Mouse (Mus musculus): Measurements from ENCODE around the gene Rfc4. TPM values are rescaled to one million over a fixed set of nuclear protein-coding genes. Genes with fewer than 3 reads are reported as not detected.
A peak's percentile ranks its signal among the peaks of the same experiment; 100 is the strongest.

Rfc4 gene
- total RNA-seq, 1 experiment, result 71.7 TPM

GRCm38 (mm10) chr16:23112348-23112747 lies 15.2 kb downstream of the Rfc4 start:
- H3K4me3 ChIP-seq (ENCODE audit: insufficient read depth in 1 of 2, low read depth in 1 of 2, low read length in 2 of 2, poor library complexity in 1 of 2, severe bottlenecking in 1 of 2), result peak overlapping the region; percentile 80 to 97; a peak in 2 of 4 replicates
- H3K27ac ChIP-seq (ENCODE audit: insufficient read depth, low read depth, low read length, poor library complexity, severe bottlenecking), result no peak overlapping the region; the same call in 1 of the 2 replicates
- no peaks in the 10 kb centered on the region for H3K9me3 ChIP-seq (ENCODE audit: control insufficient read depth, insufficient read depth, low read depth, low read length)
- no peaks in the 10 kb centered on the region for H3K4me1 ChIP-seq (ENCODE audit: control insufficient read depth in 2 of 2, insufficient read depth in 2 of 2, low read length in 2 of 2, poor library complexity in 1 of 2)
- DNase-seq (ENCODE audit: low read depth, low spot score), result no peak
- no peak for TF ChIP-seq CHD2 (IDR thresholded peaks at IDR 0.05; ENCODE audit: low read depth, low read length)
- TF ChIP-seq ZNF384 (IDR thresholded peaks at IDR 0.05; ENCODE audit: low read depth, low read length), result no peak
- TF ChIP-seq MAFK (IDR thresholded peaks at IDR 0.05; ENCODE audit: insufficient read depth, low read depth, low read length), result no peak
- in situ Hi-C loops (cut with MboI; ENCODE audit: low sequenced_read_pairs in 2 of 2, unreplicated experiment in 2 of 2), result loop anchor here in 1 of 2 experiments (25.0 kb wide), 1 partner anchor 700 kb away; no protein-coding TSS in a partner anchor
- H3K36me3 ChIP-seq (ENCODE audit: control insufficient read depth, insufficient read depth, low read length, poor library complexity, severe bottlenecking), result peaks cover 56% of the 10 kb centered on the region
- H3K9ac ChIP-seq (ENCODE audit: insufficient read depth, low read depth, low read length, poor library complexity, severe bottlenecking), result no peak overlapping the region; the same call in 1 of the 2 replicates

GRCm38 (mm10) chr16:23109350-23110280 lies 17.9 kb downstream of the Rfc4 start:
- Histone ChIP-seq H3K27ac (ENCODE audit: insufficient read depth, low read depth, low read length, poor library complexity, severe bottlenecking) (peak overlapping the region; percentile 97; the same call in 1 of the 2 replicates), H3K36me3 (ENCODE audit: control insufficient read depth, insufficient read depth, low read length, poor library complexity, severe bottlenecking) (peaks cover 52% of the 10 kb centered on the region), H3K4me3 (ENCODE audit: insufficient read depth in 1 of 2, low read depth in 1 of 2, low read length in 2 of 2, poor library complexity in 1 of 2, severe bottlenecking in 1 of 2) (peak overlapping the region; percentile 80 to 97), H3K9me3 (ENCODE audit: control insufficient read depth, insufficient read depth, low read depth, low read length) (no peaks in the 10 kb centered on the region), H3K9ac (ENCODE audit: insufficient read depth, low read depth, low read length, poor library complexity, severe bottlenecking) (peak overlapping the region; percentile 98; the same call in 1 of the 2 replicates), H3K4me1 (ENCODE audit: control insufficient read depth in 2 of 2, insufficient read depth in 2 of 2, low read length in 2 of 2, poor library complexity in 1 of 2) (peaks cover 0 to 4% of the 10 kb centered on the region in 2 experiments; a peak in 2 of 4 replicates)
- in situ Hi-C loops (cut with MboI; ENCODE audit: low sequenced_read_pairs in 2 of 2, unreplicated experiment in 2 of 2), result loop anchor here in 1 of 2 experiments (25.0 kb wide), 1 partner anchor 697 kb away; no protein-coding TSS in a partner anchor
- TF ChIP-seq ZNF384 (IDR thresholded peaks at IDR 0.05; ENCODE audit: low read depth, low read length), result no peak
- TF ChIP-seq ZC3H11A (IDR thresholded peaks at IDR 0.05; ENCODE audit: borderline replicate concordance, low read depth, low read length), result no peak
- TF ChIP-seq MAFK (IDR thresholded peaks at IDR 0.05; ENCODE audit: insufficient read depth, low read depth, low read length), result no peak
- TF ChIP-seq CHD2 (IDR thresholded peaks at IDR 0.05; ENCODE audit: low read depth, low read length), result no peak
- no peak for TF ChIP-seq HCFC1 (IDR thresholded peaks at IDR 0.05; ENCODE audit: borderline replicate concordance, insufficient read depth, low read length)
- DNase-seq (ENCODE audit: low read depth, low spot score), result no peak

GRCm38 (mm10) chr16:23108943-23109342 lies 18.6 kb downstream of the Rfc4 start:
- Histone ChIP-seq H3K27ac (ENCODE audit: insufficient read depth, low read depth, low read length, poor library complexity, severe bottlenecking) (peak overlapping the region; percentile 97; the same call in 1 of the 2 replicates), H3K9me3 (ENCODE audit: control insufficient read depth, insufficient read depth, low read depth, low read length) (no peaks in the 10 kb centered on the region), H3K4me1 (ENCODE audit: control insufficient read depth in 2 of 2, insufficient read depth in 2 of 2, low read length in 2 of 2, poor library complexity in 1 of 2) (peaks cover 0 to 4% of the 10 kb centered on the region in 2 experiments; a peak in 2 of 4 replicates), H3K4me3 (ENCODE audit: insufficient read depth in 1 of 2, low read depth in 1 of 2, low read length in 2 of 2, poor library complexity in 1 of 2, severe bottlenecking in 1 of 2) (peak overlapping the region; percentile 80 to 97), H3K36me3 (ENCODE audit: control insufficient read depth, insufficient read depth, low read length, poor library complexity, severe bottlenecking) (peaks cover 52% of the 10 kb centered on the region), H3K9ac (ENCODE audit: insufficient read depth, low read depth, low read length, poor library complexity, severe bottlenecking) (peak overlapping the region; percentile 98)
- TF ChIP-seq MAFK (IDR thresholded peaks at IDR 0.05; ENCODE audit: insufficient read depth, low read depth, low read length), result no peak
- TF ChIP-seq ZNF384 (IDR thresholded peaks at IDR 0.05; ENCODE audit: low read depth, low read length), result no peak
- TF ChIP-seq HCFC1 (IDR thresholded peaks at IDR 0.05; ENCODE audit: borderline replicate concordance, insufficient read depth, low read length), result no peak
- TF ChIP-seq CHD2 (IDR thresholded peaks at IDR 0.05; ENCODE audit: low read depth, low read length), result no peak
- TF ChIP-seq ZC3H11A (IDR thresholded peaks at IDR 0.05; ENCODE audit: borderline replicate concordance, low read depth, low read length), result no peak
- no peak for DNase-seq (ENCODE audit: low read depth, low spot score)
- in situ Hi-C loops (cut with MboI; ENCODE audit: low sequenced_read_pairs in 2 of 2, unreplicated experiment in 2 of 2), result loop anchor here in 1 of 2 experiments (25.0 kb wide), 1 partner anchor 697 kb away; no protein-coding TSS in a partner anchor

- Histone ChIP-seq H3K4me1 (ENCODE audit: control insufficient read depth in 2 of 2, insufficient read depth in 2 of 2, low read length in 2 of 2, poor library complexity in 1 of 2) (peaks cover 0 to 4% of the 10 kb centered on the region in 2 experiments; a peak in 2 of 4 replicates), H3K36me3 (ENCODE audit: control insufficient read depth, insufficient read depth, low read length, poor library complexity, severe bottlenecking) (peaks cover 52% of the 10 kb centered on the region), H3K9me3 (ENCODE audit: control insufficient read depth, insufficient read depth, low read depth, low read length) (no peaks in the 10 kb centered on the region), H3K27ac (ENCODE audit: insufficient read depth, low read depth, low read length, poor library complexity, severe bottlenecking) (peak overlapping the region; percentile 97), H3K9ac (ENCODE audit: insufficient read depth, low read depth, low read length, poor library complexity, severe bottlenecking) (peak overlapping the region; percentile 98), H3K4me3 (ENCODE audit: insufficient read depth in 1 of 2, low read depth in 1 of 2, low read length in 2 of 2, poor library complexity in 1 of 2, severe bottlenecking in 1 of 2) (peak overlapping the region; percentile 80 to 97)
- TF ChIP-seq CHD2 (IDR thresholded peaks at IDR 0.05; ENCODE audit: low read depth, low read length) (no peak), HCFC1 (IDR thresholded peaks at IDR 0.05; ENCODE audit: borderline replicate concordance, insufficient read depth, low read length) (no peak), ZNF384 (IDR thresholded peaks at IDR 0.05; ENCODE audit: low read depth, low read length) (no peak), ZC3H11A (IDR thresholded peaks at IDR 0.05; ENCODE audit: borderline replicate concordance, low read depth, low read length) (no peak), MAFK (IDR thresholded peaks at IDR 0.05; ENCODE audit: insufficient read depth, low read depth, low read length) (no peak)
- DNase-seq (ENCODE audit: low read depth, low spot score), result no peak
- in situ Hi-C loops (cut with MboI; ENCODE audit: low sequenced_read_pairs in 2 of 2, unreplicated experiment in 2 of 2), result loop anchor here in 1 of 2 experiments (25.0 kb wide), 1 partner anchor 696 kb away; no protein-coding TSS in a partner anchor
These were observed 19.4 kb downstream of the Rfc4 start for GRCm38 (mm10) chr16:23107946-23108759.
